Mouse (Mus musculus) MN1 (cell line): ENCODE measurements at regions not wholly inside any gene's neighbourhood (a gene's known extent, or its start where the extent isn't known, plus 50 kb on each side); places are given as distances from the start of the nearest gene placed in this dataset.

Experiments used
- DNase-seq: peaks from one replicate; pipeline ENCODE4 v3.0.0-alpha.2; 2016; ENCODE audit warnings: low spot score

DNA sequence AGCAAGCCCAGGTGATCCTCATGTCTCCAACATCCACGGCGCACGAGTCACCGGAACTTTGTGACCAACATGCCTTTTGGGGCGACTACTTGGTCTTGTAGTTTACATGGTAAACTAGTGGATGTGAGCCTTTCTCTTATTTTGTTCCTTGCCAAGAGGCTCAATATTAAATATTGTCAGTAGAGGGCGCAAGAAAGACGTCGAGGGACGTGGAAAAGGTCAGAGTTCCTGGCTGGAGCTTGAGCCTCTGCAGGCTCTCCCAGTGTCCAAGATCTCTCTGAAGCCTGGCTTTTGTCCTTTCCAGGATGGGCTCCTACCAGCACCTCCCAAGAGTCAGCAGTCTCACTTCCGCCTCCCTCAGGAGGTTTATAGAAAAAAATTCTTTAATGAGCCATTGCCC lies 458.8 kb downstream of the Tmem182 start:
- DNase-seq = no peak

DNA sequence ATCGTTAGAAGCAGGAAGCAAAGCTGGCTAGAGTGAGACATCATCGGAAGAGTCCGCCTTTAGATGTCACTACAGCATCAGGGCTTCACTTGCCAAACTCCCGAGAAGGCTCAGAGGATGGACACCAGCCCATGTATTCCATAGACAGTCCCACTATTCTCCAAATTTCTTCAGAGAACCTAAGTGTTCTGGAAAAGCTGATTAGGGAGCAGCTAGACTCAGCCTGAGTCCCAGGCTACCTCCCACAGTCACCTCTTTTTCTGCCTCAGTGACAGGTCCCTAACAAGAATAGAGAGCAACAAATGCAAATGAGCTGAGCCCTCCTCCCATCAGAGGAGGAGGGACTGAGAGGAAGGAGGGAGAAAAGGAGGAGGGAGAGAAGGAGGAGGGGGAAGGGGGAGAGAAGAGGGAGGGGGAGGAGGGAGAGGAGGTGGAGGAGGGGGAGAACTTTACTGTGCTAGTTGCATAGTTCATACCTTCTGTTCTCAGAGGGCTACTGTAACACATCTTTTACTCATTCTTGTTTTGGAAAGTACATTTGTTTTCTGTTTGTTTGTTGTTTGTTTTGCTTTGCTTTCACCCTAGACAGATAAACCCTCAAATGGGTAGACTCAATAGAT lies 465.8 kb downstream of the Tmem182 start:
- no peak for DNase-seq

DNA sequence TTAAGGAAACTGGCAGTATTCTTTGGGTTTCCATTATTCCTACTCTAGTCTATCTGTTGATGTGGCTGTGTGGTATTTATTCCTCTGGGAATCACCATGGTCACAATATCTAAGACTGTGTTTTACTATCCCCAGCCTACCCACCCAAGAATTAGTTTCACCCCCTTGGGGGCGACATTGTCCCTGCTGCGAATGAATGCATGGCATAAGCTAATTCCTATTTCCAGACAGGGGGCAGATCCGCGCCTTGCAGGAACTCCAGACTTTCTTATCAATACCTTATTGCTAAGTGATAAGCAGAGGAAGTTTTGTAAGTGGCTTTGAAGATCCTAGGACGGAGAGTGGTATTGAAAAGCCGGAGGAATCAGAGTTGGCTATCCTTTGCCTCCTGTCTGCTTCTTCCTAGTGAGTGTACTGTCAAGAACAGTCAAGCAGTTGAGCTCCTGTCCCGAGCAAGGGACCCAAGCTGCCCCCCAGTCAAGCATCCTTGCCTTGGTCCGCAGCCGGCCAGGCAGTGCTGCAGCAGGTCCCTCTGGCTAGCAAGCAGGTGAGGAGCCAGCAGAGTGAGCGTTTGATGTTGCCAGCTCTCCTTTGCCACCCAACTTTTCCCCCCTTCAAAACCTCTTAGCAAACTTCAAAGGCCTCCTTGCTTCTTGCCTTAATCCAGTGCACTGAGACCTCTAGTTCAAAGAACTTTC lies 469.3 kb downstream of the Tmem182 start:
- no peak for DNase-seq

DNA sequence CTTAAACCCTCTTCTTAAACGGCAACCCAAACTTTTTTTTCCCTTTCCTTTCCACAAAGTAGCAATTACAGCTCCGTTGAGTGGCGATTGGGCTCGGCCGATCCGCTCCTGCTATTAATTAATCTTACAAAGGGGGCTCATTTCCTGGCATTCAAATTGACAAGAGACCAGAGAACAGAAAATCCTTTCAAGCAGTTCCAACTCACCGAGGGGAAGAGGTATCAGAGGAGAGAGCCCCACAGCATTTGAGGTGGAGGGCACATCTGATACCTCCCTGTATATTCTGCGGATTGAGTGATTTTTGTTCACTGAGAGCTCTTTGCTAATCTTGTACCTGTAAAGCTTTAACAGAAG lies 469.8 kb downstream of the Tmem182 start:
- DNase-seq = no peak

DNA sequence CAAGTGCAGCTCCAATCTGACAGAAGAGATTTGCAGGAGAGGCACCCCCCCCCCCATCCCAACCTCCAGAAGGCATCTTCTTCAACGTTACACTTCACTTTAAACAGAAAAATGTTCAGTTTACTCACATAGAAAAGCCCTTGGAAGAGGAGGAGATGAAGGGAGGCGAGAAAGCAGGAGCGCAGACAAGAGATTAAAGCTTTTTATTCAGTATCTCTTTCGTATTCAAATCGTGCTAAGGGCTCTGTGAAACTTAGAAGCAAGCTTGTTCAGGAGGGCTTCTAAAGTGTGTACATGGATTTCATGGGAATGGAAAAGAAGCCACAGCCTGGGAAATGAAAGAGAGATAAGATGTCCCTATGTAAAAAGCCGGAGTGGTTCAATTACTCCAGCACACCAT lies 470.2 kb downstream of the Tmem182 start:
- DNase-seq = no peak

DNA sequence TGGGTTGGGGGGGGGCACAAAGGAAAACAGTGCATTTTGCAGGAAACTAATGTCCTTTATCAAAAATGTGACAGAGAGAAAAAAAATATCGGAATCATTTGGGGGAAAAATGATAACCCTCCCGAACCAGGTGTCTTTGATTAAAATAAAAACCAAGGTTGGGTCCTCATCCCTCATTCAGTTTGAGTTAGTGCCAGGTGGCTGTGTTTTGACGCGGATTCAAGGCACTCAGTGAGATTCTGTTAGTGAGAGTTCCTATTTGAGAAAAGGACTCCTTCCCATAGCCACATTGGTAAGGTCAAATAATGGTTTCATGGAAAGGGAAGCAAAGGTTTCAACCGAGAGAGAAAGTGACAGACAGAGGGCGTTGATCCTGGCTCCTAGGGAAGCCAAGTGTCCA lies 470.9 kb downstream of the Tmem182 start:
- no peak for DNase-seq

DNA sequence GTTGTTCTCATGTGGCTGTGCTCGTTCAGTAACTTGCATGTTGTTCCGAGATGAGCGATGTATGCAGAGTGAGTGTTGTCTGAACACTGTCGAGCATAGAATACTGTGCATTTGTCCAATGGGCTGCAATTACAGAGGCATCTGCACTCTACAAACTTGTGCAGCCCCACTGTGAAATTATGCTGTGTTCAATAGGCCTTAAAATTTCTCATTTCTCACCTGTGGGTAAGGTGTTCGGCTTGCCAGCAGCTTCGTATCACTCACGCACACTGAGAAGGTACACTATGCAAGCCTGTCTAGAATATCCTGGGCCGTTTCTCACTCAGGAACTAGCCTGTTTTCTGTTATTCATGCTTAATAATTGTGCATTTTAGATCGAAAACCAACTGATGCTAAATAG lies 479.8 kb downstream of the Tmem182 start:
- no peak for DNase-seq

DNA sequence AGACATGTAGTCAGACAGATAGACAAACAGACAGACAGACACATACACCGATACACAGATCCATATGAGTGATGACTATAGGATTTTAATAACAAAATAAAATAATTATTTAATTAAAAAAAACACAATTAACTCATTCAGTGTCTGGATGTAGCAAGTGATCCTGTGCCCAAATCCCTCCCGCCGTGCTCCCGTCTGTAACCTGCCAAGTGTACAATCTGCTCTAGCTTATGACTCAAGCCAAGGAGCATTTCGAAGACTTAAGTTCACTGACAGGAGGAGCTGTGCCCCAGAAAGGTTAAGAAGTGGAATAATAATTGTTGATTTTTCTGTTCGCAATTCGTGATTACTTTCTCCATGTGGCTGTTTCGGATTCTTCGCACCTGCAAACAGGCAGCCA lies 480.8 kb downstream of the Tmem182 start:
- no peak for DNase-seq

DNA sequence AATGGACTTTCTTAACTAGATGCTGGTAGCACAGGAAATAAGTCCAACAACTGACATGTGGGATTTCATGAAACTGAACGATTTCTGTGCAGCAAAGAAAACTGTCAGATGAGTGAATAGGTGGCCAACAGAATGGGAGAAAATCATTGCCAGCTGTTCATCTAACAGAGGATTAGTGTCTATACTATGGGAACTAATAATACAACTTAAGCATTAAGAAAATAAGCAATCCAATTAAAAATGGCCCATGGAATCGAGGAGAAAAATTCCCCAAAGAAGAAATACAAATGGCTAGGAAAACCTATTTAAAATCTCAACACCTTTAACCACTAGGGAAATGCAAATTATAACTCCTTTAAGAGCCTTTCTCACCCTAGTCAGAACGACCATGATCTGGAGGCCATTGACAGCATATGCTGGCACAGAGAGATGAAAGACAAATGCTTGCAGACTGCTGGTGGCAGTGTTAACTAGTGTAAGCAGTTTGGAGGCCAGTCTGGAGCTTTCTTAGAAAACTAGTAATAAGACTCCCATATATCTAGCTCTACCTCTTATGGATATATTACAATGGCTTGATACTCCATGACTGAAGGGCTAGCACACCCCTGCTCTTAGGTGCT lies 521.6 kb downstream of the Tmem182 start:
- no peak for DNase-seq

DNA sequence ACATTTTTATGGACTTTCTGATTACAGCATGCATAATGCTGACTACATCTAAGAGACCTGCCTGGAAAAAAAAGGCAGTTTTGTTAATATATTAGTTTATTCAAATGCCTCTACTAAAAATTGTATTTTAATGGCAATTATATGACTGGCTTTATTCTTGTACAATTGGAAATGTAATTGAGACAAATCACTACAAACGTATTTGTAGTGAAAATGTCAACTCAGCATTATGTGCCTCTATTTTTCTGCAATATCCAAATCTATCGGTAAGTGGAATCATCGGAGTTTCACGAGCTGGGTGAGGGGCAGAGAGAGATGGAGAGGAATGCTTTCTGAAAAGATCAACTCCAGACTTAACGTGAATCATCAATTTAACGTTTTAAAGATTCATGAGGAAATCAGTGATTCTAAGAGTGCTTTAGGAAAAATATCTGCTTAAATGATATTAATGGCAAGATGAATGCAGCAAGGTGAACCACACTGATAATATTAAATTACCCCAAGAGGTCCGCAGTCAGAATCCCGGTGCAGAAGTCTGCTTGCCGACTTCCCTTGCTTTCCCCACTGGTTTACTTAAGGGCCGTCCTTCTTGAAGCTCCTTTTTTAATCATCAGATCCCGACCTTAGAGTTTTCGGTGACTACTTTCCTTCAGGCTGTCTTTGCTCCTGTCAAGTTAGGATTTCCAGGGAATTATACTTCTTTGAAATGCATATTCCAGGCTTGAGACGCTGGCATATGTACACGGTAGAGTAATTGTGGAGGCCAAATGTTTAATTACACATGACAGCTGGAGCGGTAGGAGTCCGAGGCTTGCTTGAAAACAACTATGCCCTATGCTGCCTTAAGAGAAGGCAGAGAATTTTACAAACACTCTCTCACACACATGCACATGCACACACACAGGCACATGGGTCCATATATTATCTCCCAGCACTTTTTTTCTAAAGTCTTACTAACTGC lies 544.7 kb downstream of the Tmem182 start:
- DNase-seq = no peak

DNA sequence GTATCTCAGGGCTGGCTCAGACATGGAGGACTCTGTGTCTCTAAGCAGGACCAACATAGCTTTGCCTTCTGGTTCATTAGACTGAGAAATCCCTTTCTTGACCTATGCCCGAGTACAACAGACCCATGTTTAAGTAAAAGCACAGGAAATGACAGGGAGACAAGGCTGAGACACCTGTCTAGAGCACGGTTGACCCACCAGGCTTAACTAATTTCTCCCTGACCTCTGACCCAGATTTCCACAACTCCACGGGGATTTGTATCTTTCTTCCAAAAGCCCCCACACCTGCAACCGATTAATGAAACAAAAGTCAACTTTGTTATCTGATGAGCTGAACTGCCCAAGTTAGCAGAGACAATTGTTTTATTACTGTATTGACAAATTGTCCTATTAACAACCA lies 553.7 kb downstream of the Tmem182 start:
- DNase-seq = no peak

DNA sequence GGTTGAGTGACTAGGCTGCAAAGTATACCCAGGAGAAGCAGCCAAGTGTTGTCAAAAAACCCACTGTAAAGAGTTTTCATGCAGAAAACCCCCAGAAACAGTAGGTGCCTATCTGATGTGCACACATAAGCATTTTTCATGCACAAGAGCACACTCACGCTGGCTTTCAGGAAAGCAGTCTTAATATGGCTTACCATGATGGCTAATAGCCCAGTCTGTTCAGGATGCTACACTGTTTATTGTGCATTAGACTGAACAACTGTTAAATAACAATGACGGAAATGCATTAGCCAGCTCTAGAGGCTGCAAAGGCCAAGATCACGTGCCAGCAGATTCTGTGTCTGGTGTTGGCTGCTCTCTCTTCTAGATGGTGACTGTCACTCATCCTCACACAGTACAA lies 556.1 kb downstream of the Tmem182 start:
- DNase-seq = no peak

DNA sequence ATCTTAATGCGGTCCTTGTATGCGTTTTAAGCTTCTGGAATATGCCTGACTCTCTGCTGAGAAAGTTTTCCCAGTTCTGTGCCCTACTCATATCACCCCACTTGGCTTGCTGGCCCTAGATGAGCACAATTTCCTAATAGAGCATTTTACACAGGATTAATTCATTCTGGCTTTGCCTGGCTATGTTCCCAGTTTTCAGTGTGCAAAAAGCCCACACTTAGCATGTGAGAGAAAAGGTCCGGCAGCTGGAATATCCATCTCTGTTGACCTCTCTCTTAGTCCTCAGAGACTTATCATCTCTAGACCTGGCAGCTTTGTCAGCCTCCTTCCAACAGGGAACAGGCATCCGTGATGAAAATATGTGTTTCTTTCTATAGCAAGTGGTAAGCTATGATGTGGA lies 574.6 kb downstream of the Tmem182 start:
- no peak for DNase-seq

DNA sequence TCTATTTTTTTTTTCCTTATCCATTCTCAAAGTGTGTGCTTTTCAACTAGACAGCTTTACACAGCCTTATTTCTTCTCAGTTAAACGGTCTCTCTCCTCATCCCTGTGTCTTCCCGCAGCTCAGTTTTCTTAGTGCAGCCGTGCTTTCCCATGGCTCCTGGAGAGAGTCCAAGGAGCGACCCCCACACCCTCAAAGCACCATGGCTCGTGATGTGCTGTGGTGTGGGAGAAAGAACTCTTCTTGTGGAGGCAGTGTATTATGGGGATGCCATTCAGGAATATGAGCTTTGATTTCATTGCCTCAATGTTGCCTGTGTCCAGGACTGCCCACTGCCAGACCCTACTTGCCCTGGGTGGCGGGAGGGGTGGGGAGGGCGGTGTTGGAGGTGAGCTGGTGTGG lies 576.1 kb downstream of the Tmem182 start:
- no peak for DNase-seq

DNA sequence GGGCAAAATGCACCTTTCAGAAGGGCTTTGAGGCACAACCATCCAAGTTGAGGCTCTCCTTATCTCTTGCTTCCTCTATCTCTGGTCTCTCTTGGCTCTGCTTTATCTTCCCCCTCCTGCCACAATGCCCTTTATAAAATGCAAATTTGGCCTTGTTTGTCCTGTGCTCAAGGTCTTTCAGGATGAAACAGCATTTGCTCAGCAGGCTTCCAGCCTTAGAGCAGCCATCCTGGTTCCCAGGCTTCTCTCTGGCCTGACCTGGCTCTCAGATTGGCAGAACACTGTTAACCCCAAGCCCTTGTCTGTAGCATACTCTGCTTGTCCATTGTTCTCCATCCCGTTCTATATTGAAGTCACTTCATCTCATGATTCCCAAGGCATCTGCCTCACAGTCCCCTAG lies 579.3 kb downstream of the Tmem182 start:
- DNase-seq = no peak

DNA sequence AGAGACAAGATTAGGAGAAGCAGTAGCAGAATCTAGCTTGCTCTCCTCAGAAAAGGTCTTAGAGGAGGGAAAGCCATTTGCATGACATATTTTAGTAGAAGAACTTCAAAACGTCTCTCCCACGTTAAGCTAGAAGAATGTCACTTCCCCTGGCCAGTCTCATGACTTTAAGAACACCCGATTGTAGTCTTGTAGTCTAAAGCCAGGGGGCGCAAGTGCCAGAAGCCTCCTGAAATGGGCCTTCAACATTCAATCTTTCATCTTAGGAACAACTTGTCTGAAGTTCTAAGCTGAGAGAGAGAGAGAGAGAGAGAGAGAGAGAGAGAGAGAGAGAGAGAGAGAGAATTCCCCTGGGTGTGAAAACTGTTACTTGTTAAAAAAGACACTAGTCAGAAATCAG lies 581.0 kb downstream of the Tmem182 start:
- DNase-seq = no peak

DNA sequence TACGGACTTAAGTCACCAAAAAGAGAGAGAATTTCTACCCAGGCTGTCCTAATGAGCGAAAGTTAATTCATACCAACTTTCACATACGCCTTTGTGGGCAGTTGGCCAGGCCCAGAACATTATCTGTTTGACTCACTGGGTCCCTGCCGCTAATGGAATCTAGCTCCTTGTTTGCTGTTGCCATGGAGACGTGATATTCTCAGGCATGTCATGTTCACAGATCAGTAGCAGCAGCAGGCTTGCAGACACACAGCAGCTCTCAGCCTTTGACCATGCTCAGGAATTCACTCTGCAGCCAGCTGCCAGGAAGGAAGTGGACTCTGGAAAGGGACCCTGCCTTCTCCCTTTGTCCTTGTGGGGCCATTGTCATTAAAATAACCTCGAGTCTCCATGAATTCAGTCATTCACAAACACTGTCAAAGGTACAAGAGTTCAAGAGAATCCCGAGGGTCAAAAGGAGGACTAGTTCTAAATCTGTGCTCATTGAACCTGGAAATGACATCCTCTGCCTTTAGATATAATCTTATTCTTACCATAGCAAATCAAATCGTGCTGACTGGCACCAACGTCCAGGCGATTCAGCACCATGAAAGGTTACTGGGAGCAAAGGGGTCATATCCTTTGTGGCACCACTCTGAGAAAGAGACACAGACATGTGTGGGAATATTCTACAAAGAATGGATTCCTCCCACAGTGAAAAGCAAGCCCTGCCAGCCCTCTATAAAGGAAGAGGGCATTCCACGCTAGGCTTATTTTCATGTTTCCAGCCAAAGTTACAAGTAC lies 584.9 kb downstream of the Tmem182 start:
- peak; percentile 87 for DNase-seq

DNA sequence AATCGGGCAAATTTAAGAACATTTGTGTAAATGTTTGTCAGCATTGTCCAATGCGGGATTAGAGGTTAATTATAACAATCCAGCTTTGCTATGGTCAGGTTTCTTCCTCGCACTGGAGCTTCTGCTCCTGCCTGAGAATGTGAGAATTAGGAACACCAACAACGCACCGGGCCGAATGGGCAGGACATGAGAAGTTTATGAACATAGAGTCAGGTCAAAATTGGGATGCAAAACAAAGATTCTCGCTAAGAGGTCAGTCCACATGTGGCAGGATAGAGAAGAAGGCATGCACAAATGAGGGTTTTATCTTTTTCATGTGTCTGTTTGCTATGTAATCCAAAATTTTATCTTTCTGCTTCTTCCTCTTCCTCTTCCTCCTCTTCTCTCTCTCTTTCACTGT lies 585.7 kb downstream of the Tmem182 start:
- DNase-seq = no peak

DNA sequence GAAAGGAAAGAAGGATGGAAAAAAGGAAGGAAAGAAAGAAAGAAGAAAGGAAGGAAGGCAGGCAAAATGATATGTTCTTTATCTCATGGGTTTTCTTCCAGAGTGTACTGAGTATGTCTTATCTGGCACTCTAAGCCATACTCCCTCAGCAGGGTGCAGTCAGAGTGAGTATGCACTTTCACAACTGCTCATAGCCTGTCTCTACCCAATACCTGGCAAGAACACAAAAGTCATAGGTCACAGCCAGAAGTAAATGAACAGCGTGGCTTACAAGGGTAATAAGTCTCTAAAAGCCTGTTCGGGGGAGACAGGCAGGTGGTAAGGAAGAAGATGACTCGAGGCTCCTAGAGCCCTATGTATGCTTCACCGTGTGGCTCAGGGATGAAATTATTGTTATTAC lies 587.9 kb downstream of the Tmem182 start:
- no peak for DNase-seq

DNA sequence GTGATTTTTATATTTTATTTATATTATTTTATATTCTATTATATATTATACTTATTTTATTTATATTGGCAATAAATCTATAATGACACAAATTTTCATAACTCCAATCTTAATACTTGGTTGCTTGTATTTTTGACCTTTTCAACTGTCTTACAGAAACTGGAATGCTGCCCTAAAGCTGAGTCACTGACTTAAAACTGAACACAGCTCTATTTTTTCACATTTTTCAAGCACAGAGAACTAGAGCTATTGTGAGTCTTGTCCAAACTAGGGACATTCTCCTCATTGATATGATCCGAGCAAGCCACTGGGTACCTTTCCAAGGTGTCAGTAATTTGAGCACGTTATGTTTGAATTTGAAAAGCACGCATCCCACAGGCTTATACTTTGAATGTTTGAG lies 589.7 kb downstream of the Tmem182 start:
- DNase-seq = no peak

DNA sequence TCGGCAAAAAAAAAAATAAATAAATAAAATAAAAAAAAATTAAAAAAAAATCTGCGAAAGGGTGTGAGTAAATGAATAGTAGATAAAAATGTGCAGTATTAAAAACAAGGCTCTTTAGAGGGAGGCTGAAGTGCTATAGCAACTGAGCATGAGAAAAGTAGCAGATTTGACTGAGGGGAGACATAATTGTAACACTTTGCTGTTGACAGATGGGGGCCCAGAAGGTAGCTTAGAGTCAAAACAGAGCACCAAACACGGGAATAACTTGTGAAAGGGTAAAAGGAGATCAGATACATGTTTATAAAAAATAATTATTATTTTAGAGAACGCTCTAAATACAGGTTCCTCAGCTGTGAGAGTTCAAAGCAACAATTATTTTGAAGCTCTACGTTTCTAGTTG lies 605.1 kb downstream of the Tmem182 start:
- no peak for DNase-seq

DNA sequence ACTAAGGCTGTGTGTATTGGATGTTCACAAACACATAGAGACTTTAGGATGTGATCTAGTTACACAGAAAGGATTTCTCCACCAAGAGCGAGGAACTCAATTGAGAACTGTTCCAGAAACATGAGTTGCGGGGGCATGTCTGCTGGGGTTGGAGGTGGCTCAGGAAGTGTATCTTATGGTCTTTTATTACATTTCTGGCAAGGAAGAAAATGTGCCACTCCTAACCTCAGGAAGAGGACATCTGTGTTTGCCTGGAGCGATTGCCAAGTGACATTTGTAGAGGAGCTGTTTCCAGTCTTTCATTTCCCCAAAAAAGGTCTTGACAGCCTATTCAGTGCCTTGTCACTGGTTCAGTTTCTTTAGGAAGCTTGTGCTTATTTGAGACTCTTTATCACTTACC lies 606.2 kb downstream of the Tmem182 start:
- no peak for DNase-seq
